Mouse (Mus musculus): ENCODE results near the gene Degs2. TPM values are rescaled to one million over a fixed set of nuclear protein-coding genes. Genes with fewer than 3 reads are reported as not detected.

Gene Degs2
- polyA plus RNA-seq, 1 experiment, result 0.11 TPM

GRCm38 (mm10) chr12:108712481-108712880 lies 10.4 kb upstream of the Degs2 start:
- no peaks in the 10 kb centered on the region for H3K27me3 ChIP-seq (ENCODE audit: control insufficient read depth, insufficient read depth, insufficient read length)
- H3K36me3 ChIP-seq (ENCODE audit: control insufficient read depth, insufficient read depth), result no peaks in the 10 kb centered on the region
- TF ChIP-seq E2F4 (IDR thresholded peaks at IDR 0.05; ENCODE audit: insufficient read depth) (no peak), USF1 (IDR thresholded peaks at IDR 0.05; ENCODE audit: low read depth) (no peak), MYOD1 (IDR thresholded peaks at IDR 0.05; ENCODE audit: control insufficient read depth in 1 of 3, insufficient read length in 2 of 3, low read depth in 2 of 3) (no peak), CEBPB (IDR thresholded peaks at IDR 0.05; ENCODE audit: insufficient read depth, poor library complexity, severe bottlenecking) (no peak), TCF3 (IDR thresholded peaks at IDR 0.05; ENCODE audit: insufficient read length, low read depth) (no peak), MYOG (IDR thresholded peaks at IDR 0.05; ENCODE audit: control insufficient read depth in 1 of 3, insufficient read depth in 1 of 3, insufficient read length in 2 of 3, low read depth in 2 of 3) (no peak), TCF12 (IDR thresholded peaks at IDR 0.05; ENCODE audit: insufficient read depth, poor library complexity, severe bottlenecking) (no peak), REST (IDR thresholded peaks at IDR 0.05; ENCODE audit: insufficient read depth, insufficient read length) (no peak), MAX (IDR thresholded peaks at IDR 0.05; ENCODE audit: low read depth) (no peak), POLR2AphosphoS2 (IDR thresholded peaks at IDR 0.05; ENCODE audit: insufficient read length, low read depth) (no peak), POLR2A (IDR thresholded peaks at IDR 0.05; ENCODE audit: insufficient read length, low read depth) (no peak), SRF (IDR thresholded peaks at IDR 0.05; ENCODE audit: control insufficient read depth, insufficient read length, low read depth) (no peak)
- no peak overlapping the region for H3K4me2 ChIP-seq (ENCODE audit: low read depth)
- no peak overlapping the region for H3ac ChIP-seq (ENCODE audit: control insufficient read depth, insufficient read length)
- no peaks in the 10 kb centered on the region for H3K79me2 ChIP-seq (ENCODE audit: control insufficient read depth, insufficient read depth)
- no peak overlapping the region for H3K4me3 ChIP-seq

GRCm38 (mm10) chr12:108710861-108711615 lies 8.9 kb upstream of the Degs2 start:
- no peak for TF ChIP-seq E2F4 (IDR thresholded peaks at IDR 0.05; ENCODE audit: insufficient read depth)
- no peak for TF ChIP-seq TCF3 (IDR thresholded peaks at IDR 0.05; ENCODE audit: insufficient read length, low read depth)
- TF ChIP-seq USF1 (IDR thresholded peaks at IDR 0.05; ENCODE audit: low read depth), result no peak
- no peak for TF ChIP-seq CEBPB (IDR thresholded peaks at IDR 0.05; ENCODE audit: insufficient read depth, poor library complexity, severe bottlenecking)
- TF ChIP-seq POLR2AphosphoS2 (IDR thresholded peaks at IDR 0.05; ENCODE audit: insufficient read length, low read depth), result no peak
- no peak for TF ChIP-seq SRF (IDR thresholded peaks at IDR 0.05; ENCODE audit: control insufficient read depth, insufficient read length, low read depth)
- TF ChIP-seq MYOG (IDR thresholded peaks at IDR 0.05; ENCODE audit: control insufficient read depth in 1 of 3, insufficient read depth in 1 of 3, insufficient read length in 2 of 3, low read depth in 2 of 3), result no peak
- TF ChIP-seq MAX (IDR thresholded peaks at IDR 0.05; ENCODE audit: low read depth), result no peak
- no peak for TF ChIP-seq TCF12 (IDR thresholded peaks at IDR 0.05; ENCODE audit: insufficient read depth, poor library complexity, severe bottlenecking)
- no peak for TF ChIP-seq POLR2A (IDR thresholded peaks at IDR 0.05; ENCODE audit: insufficient read length, low read depth)
- no peak for TF ChIP-seq MYOD1 (IDR thresholded peaks at IDR 0.05; ENCODE audit: control insufficient read depth in 1 of 3, insufficient read length in 2 of 3, low read depth in 2 of 3)
- no peak for TF ChIP-seq REST (IDR thresholded peaks at IDR 0.05; ENCODE audit: insufficient read depth, insufficient read length)
- no peak overlapping the region for H3K4me2 ChIP-seq (ENCODE audit: low read depth)
- H3K36me3 ChIP-seq (ENCODE audit: control insufficient read depth, insufficient read depth), result no peaks in the 10 kb centered on the region
- H3K4me3 ChIP-seq, result no peak overlapping the region
- H3ac ChIP-seq (ENCODE audit: control insufficient read depth, insufficient read length), result no peak overlapping the region
- H3K79me2 ChIP-seq (ENCODE audit: control insufficient read depth, insufficient read depth), result no peaks in the 10 kb centered on the region
- H3K27me3 ChIP-seq (ENCODE audit: control insufficient read depth, insufficient read depth, insufficient read length), result no peaks in the 10 kb centered on the region

GRCm38 (mm10) chr12:108709964-108710765 lies 8.1 kb upstream of the Degs2 start:
- H3K79me2 ChIP-seq (ENCODE audit: control insufficient read depth, insufficient read depth), result no peaks in the 10 kb centered on the region
- no peak overlapping the region for H3K4me3 ChIP-seq
- no peak overlapping the region for H3ac ChIP-seq (ENCODE audit: control insufficient read depth, insufficient read length)
- no peaks in the 10 kb centered on the region for H3K36me3 ChIP-seq (ENCODE audit: control insufficient read depth, insufficient read depth)
- H3K27me3 ChIP-seq (ENCODE audit: control insufficient read depth, insufficient read depth, insufficient read length), result no peaks in the 10 kb centered on the region
- no peak overlapping the region for H3K4me2 ChIP-seq (ENCODE audit: low read depth)
- TF ChIP-seq REST (IDR thresholded peaks at IDR 0.05; ENCODE audit: insufficient read depth, insufficient read length) (no peak), CEBPB (IDR thresholded peaks at IDR 0.05; ENCODE audit: insufficient read depth, poor library complexity, severe bottlenecking) (no peak), USF1 (IDR thresholded peaks at IDR 0.05; ENCODE audit: low read depth) (no peak), POLR2A (IDR thresholded peaks at IDR 0.05; ENCODE audit: insufficient read length, low read depth) (no peak), E2F4 (IDR thresholded peaks at IDR 0.05; ENCODE audit: insufficient read depth) (no peak), TCF12 (IDR thresholded peaks at IDR 0.05; ENCODE audit: insufficient read depth, poor library complexity, severe bottlenecking) (no peak)

- H3K27me3 ChIP-seq (ENCODE audit: control insufficient read depth, insufficient read depth, insufficient read length), result peaks cover 3% of the 10 kb centered on the region
- H3K4me2 ChIP-seq (ENCODE audit: low read depth), result no peak overlapping the region
- TF ChIP-seq TCF12 (IDR thresholded peaks at IDR 0.05; ENCODE audit: insufficient read depth, poor library complexity, severe bottlenecking) (no peak), REST (IDR thresholded peaks at IDR 0.05; ENCODE audit: insufficient read depth, insufficient read length) (no peak), POLR2AphosphoS2 (IDR thresholded peaks at IDR 0.05; ENCODE audit: insufficient read length, low read depth) (no peak), MYOG (IDR thresholded peaks at IDR 0.05; ENCODE audit: control insufficient read depth in 1 of 3, insufficient read depth in 1 of 3, insufficient read length in 2 of 3, low read depth in 2 of 3) (no peak), SRF (IDR thresholded peaks at IDR 0.05; ENCODE audit: control insufficient read depth, insufficient read length, low read depth) (no peak), E2F4 (IDR thresholded peaks at IDR 0.05; ENCODE audit: insufficient read depth) (no peak), MAX (IDR thresholded peaks at IDR 0.05; ENCODE audit: low read depth) (no peak), TCF3 (IDR thresholded peaks at IDR 0.05; ENCODE audit: insufficient read length, low read depth) (no peak), POLR2A (IDR thresholded peaks at IDR 0.05; ENCODE audit: insufficient read length, low read depth) (no peak), USF1 (IDR thresholded peaks at IDR 0.05; ENCODE audit: low read depth) (no peak), MYOD1 (IDR thresholded peaks at IDR 0.05; ENCODE audit: control insufficient read depth in 1 of 3, insufficient read length in 2 of 3, low read depth in 2 of 3) (no peak), CEBPB (IDR thresholded peaks at IDR 0.05; ENCODE audit: insufficient read depth, poor library complexity, severe bottlenecking) (no peak)
- H3K79me2 ChIP-seq (ENCODE audit: control insufficient read depth, insufficient read depth), result no peaks in the 10 kb centered on the region
- H3K4me3 ChIP-seq, result no peak overlapping the region
- H3K36me3 ChIP-seq (ENCODE audit: control insufficient read depth, insufficient read depth), result no peaks in the 10 kb centered on the region
- no peak overlapping the region for H3ac ChIP-seq (ENCODE audit: control insufficient read depth, insufficient read length)
Measured at GRCm38 (mm10) chr12:108709386-108709785, 7.3 kb upstream of the Degs2 start.

Measured in myocyte (in vitro differentiated cells).